Mouse (Mus musculus): ENCODE data around the gene Igf1r. TPM values are rescaled to one million over a fixed set of nuclear protein-coding genes. Genes with fewer than 3 reads are reported as not detected.

Gene Igf1r
- polyA plus RNA-seq, 1 experiment from 2014 or later = 29.7 TPM

- ATAC-seq (ENCODE audit: low FRiP score, low TSS enrichment) = no peak
- H3K27ac ChIP-seq (ENCODE audit: low read depth, low read length) = no peak overlapping the region
- H3K36me3 ChIP-seq (ENCODE audit: control insufficient read depth, insufficient read depth, low read length) = 0 out of 2 replicates have a peak, but pooled peaks cover 3% of the 10 kb centered on the region
- H3K4me3 ChIP-seq (ENCODE audit: low read length) = no peak overlapping the region
- no peak overlapping the region for H3K4me2 ChIP-seq (replicated peaks; ENCODE audit: low read depth, low read length)
- peaks cover 12% of the 10 kb centered on the region for H3K4me1 ChIP-seq (ENCODE audit: control insufficient read depth, insufficient read depth, low read length)
- no peaks in the 10 kb centered on the region for H3K9me3 ChIP-seq (ENCODE audit: control insufficient read depth, low read length)
- no peaks in the 10 kb centered on the region for H3K27me3 ChIP-seq (ENCODE audit: control insufficient read depth, insufficient read depth, low read length)
- WGBS = 48% methylated on average over 8 of the region's 8 CpGs
- no peak overlapping the region for H3K9ac ChIP-seq (ENCODE audit: low read depth, low read length)
These were observed 86.2 kb downstream of the Igf1r start for GRCm38 (mm10) chr7:68038846-68039245.

GRCm38 (mm10) chr7:68039550-68039949, 86.9 kb downstream of the Igf1r start:
- 72% methylated on average over 2 of the region's 2 CpGs for WGBS
- ATAC-seq (ENCODE audit: low FRiP score, low TSS enrichment) = no peak

GRCm38 (mm10) chr7:68044621-68045020, 92.0 kb downstream of the Igf1r start:
- no peak overlapping the region for H3K4me3 ChIP-seq (ENCODE audit: low read length)
- no peaks in the 10 kb centered on the region for H3K27me3 ChIP-seq (ENCODE audit: control insufficient read depth, insufficient read depth, low read length)
- no peak overlapping the region for H3K27ac ChIP-seq (ENCODE audit: low read depth, low read length)
- no peak for ATAC-seq (ENCODE audit: low FRiP score, low TSS enrichment)
- H3K9me3 ChIP-seq (ENCODE audit: control insufficient read depth, low read length) = no peaks in the 10 kb centered on the region
- H3K36me3 ChIP-seq (ENCODE audit: control insufficient read depth, insufficient read depth, low read length) = 0 out of 2 replicates have a peak, but pooled peaks cover 3% of the 10 kb centered on the region
- H3K9ac ChIP-seq (ENCODE audit: low read depth, low read length) = no peak overlapping the region
- 74% methylated on average over 4 of the region's 4 CpGs for WGBS
- no peak overlapping the region for H3K4me2 ChIP-seq (replicated peaks; ENCODE audit: low read depth, low read length)
- 0 out of 2 replicates have a peak, but pooled peaks cover 5% of the 10 kb centered on the region for H3K4me1 ChIP-seq (ENCODE audit: control insufficient read depth, insufficient read depth, low read length)

More at GRCm38 (mm10) chr7:68039550-68039949, 86.9 kb downstream of the Igf1r start:
- Histone ChIP-seq H3K9ac (ENCODE audit: low read depth, low read length) (no peak overlapping the region), H3K4me1 (ENCODE audit: control insufficient read depth, insufficient read depth, low read length) (peaks cover 12% of the 10 kb centered on the region), H3K4me2 (replicated peaks; ENCODE audit: low read depth, low read length) (no peak overlapping the region), H3K36me3 (ENCODE audit: control insufficient read depth, insufficient read depth, low read length) (0 out of 2 replicates have a peak, but pooled peaks cover 3% of the 10 kb centered on the region), H3K9me3 (ENCODE audit: control insufficient read depth, low read length) (no peaks in the 10 kb centered on the region), H3K4me3 (ENCODE audit: low read length) (no peak overlapping the region), H3K27me3 (ENCODE audit: control insufficient read depth, insufficient read depth, low read length) (no peaks in the 10 kb centered on the region), H3K27ac (ENCODE audit: low read depth, low read length) (no peak overlapping the region)

- Histone ChIP-seq H3K9ac (ENCODE audit: low read depth, low read length) (no peak overlapping the region), H3K4me2 (replicated peaks; ENCODE audit: low read depth, low read length) (no peak overlapping the region), H3K4me1 (ENCODE audit: control insufficient read depth, insufficient read depth, low read length) (no peaks in the 10 kb centered on the region), H3K36me3 (ENCODE audit: control insufficient read depth, insufficient read depth, low read length) (0 out of 2 replicates have a peak, but pooled peaks cover 3% of the 10 kb centered on the region), H3K9me3 (ENCODE audit: control insufficient read depth, low read length) (no peaks in the 10 kb centered on the region), H3K27me3 (ENCODE audit: control insufficient read depth, insufficient read depth, low read length) (no peaks in the 10 kb centered on the region), H3K27ac (ENCODE audit: low read depth, low read length) (no peak overlapping the region), H3K4me3 (ENCODE audit: low read length) (no peak overlapping the region)
- 57% methylated on average over 4 of the region's 4 CpGs for WGBS
- no peak for ATAC-seq (ENCODE audit: low FRiP score, low TSS enrichment)
These were observed 94.5 kb downstream of the Igf1r start for GRCm38 (mm10) chr7:68047152-68047551.

GRCm38 (mm10) chr7:68048532-68048931, 95.9 kb downstream of the Igf1r start:
- no peak for ATAC-seq (ENCODE audit: low FRiP score, low TSS enrichment)
- Histone ChIP-seq H3K4me2 (replicated peaks; ENCODE audit: low read depth, low read length) (no peak overlapping the region), H3K4me3 (ENCODE audit: low read length) (no peak overlapping the region), H3K27ac (ENCODE audit: low read depth, low read length) (no peak overlapping the region), H3K9me3 (ENCODE audit: control insufficient read depth, low read length) (no peaks in the 10 kb centered on the region), H3K9ac (ENCODE audit: low read depth, low read length) (no peak overlapping the region), H3K4me1 (ENCODE audit: control insufficient read depth, insufficient read depth, low read length) (peaks cover 7% of the 10 kb centered on the region), H3K36me3 (ENCODE audit: control insufficient read depth, insufficient read depth, low read length) (no peaks in the 10 kb centered on the region), H3K27me3 (ENCODE audit: control insufficient read depth, insufficient read depth, low read length) (no peaks in the 10 kb centered on the region)
- 59% methylated on average over 4 of the region's 4 CpGs for WGBS

GRCm38 (mm10) chr7:68049048-68049447, 96.4 kb downstream of the Igf1r start:
- H3K4me3 ChIP-seq (ENCODE audit: low read length) = no peak overlapping the region
- no peaks in the 10 kb centered on the region for H3K36me3 ChIP-seq (ENCODE audit: control insufficient read depth, insufficient read depth, low read length)
- no peak overlapping the region for H3K27ac ChIP-seq (ENCODE audit: low read depth, low read length)
- H3K4me1 ChIP-seq (ENCODE audit: control insufficient read depth, insufficient read depth, low read length) = peaks cover 12% of the 10 kb centered on the region
- no peak overlapping the region for H3K4me2 ChIP-seq (replicated peaks; ENCODE audit: low read depth, low read length)
- H3K9me3 ChIP-seq (ENCODE audit: control insufficient read depth, low read length) = no peaks in the 10 kb centered on the region
- 83% methylated on average over 7 of the region's 7 CpGs for WGBS
- no peaks in the 10 kb centered on the region for H3K27me3 ChIP-seq (ENCODE audit: control insufficient read depth, insufficient read depth, low read length)
- ATAC-seq (ENCODE audit: low FRiP score, low TSS enrichment) = no peak
- no peak overlapping the region for H3K9ac ChIP-seq (ENCODE audit: low read depth, low read length)

GRCm38 (mm10) chr7:68053002-68053624, 100.5 kb downstream of the Igf1r start:
- no peak overlapping the region for H3K4me3 ChIP-seq (ENCODE audit: low read length)
- no peaks in the 10 kb centered on the region for H3K27me3 ChIP-seq (ENCODE audit: control insufficient read depth, insufficient read depth, low read length)
- WGBS = 60% methylated on average over 10 of the region's 10 CpGs
- peaks cover 24% of the 10 kb centered on the region for H3K4me1 ChIP-seq (ENCODE audit: control insufficient read depth, insufficient read depth, low read length)
- H3K36me3 ChIP-seq (ENCODE audit: control insufficient read depth, insufficient read depth, low read length) = no peaks in the 10 kb centered on the region
- no peak overlapping the region for H3K27ac ChIP-seq (ENCODE audit: low read depth, low read length)
- no peak overlapping the region for H3K4me2 ChIP-seq (replicated peaks; ENCODE audit: low read depth, low read length)
- no peaks in the 10 kb centered on the region for H3K9me3 ChIP-seq (ENCODE audit: control insufficient read depth, low read length)
- no peak overlapping the region for H3K9ac ChIP-seq (ENCODE audit: low read depth, low read length)
- ATAC-seq (ENCODE audit: low FRiP score, low TSS enrichment) = no peak

- H3K27me3 ChIP-seq (ENCODE audit: control insufficient read depth, insufficient read depth, low read length) = no peaks in the 10 kb centered on the region
- no peak overlapping the region for H3K4me2 ChIP-seq (replicated peaks; ENCODE audit: low read depth, low read length)
- H3K27ac ChIP-seq (ENCODE audit: low read depth, low read length) = no peak overlapping the region
- H3K4me1 ChIP-seq (ENCODE audit: control insufficient read depth, insufficient read depth, low read length) = peaks cover 24% of the 10 kb centered on the region
- WGBS = 29% methylated on average over 2 of the region's 2 CpGs
- H3K4me3 ChIP-seq (ENCODE audit: low read length) = no peak overlapping the region
- no peaks in the 10 kb centered on the region for H3K36me3 ChIP-seq (ENCODE audit: control insufficient read depth, insufficient read depth, low read length)
- no peak overlapping the region for H3K9ac ChIP-seq (ENCODE audit: low read depth, low read length)
- ATAC-seq (ENCODE audit: low FRiP score, low TSS enrichment) = no peak
- H3K9me3 ChIP-seq (ENCODE audit: control insufficient read depth, low read length) = no peaks in the 10 kb centered on the region
These were observed 101.9 kb downstream of the Igf1r start for GRCm38 (mm10) chr7:68054498-68054897.

GRCm38 (mm10) chr7:68054956-68055355, 102.3 kb downstream of the Igf1r start:
- 78% methylated on average over 6 of the region's 6 CpGs for WGBS
- no peak for ATAC-seq (ENCODE audit: low FRiP score, low TSS enrichment)
- H3K4me3 ChIP-seq (ENCODE audit: low read length) = no peak overlapping the region
- no peaks in the 10 kb centered on the region for H3K9me3 ChIP-seq (ENCODE audit: control insufficient read depth, low read length)
- H3K36me3 ChIP-seq (ENCODE audit: control insufficient read depth, insufficient read depth, low read length) = no peaks in the 10 kb centered on the region
- H3K9ac ChIP-seq (ENCODE audit: low read depth, low read length) = no peak overlapping the region
- H3K27me3 ChIP-seq (ENCODE audit: control insufficient read depth, insufficient read depth, low read length) = no peaks in the 10 kb centered on the region
- no peak overlapping the region for H3K27ac ChIP-seq (ENCODE audit: low read depth, low read length)
- peaks cover 25% of the 10 kb centered on the region for H3K4me1 ChIP-seq (ENCODE audit: control insufficient read depth, insufficient read depth, low read length)
- H3K4me2 ChIP-seq (replicated peaks; ENCODE audit: low read depth, low read length) = no peak overlapping the region

Measured in kidney, embryonic 14.5 days (tissue).